Mouse (Mus musculus) liver, postnatal 0 days (tissue): ENCODE measurements around the gene Sptbn4.

Source experiments
- CTCF ChIP-seq: sonication (generic); IDR thresholded peaks from 2 replicates; pipeline ENCODE4 v1.5.1; 2016; ENCODE audit warnings: antibody characterized with exemption, low read depth
- EP300 ChIP-seq: IDR thresholded peaks from 2 replicates; pipeline ENCODE4 v1.6.1; 2016; ENCODE audit warnings: antibody characterized with exemption, low read depth, mild to moderate bottlenecking

GRCm38 (mm10) chr7:27308821-27309549 is 138.5 kb downstream of the Sptbn4 start:
- no peak for TF ChIP-seq EP300
- no peak for TF ChIP-seq CTCF
